Mouse (Mus musculus) heart, adult 11 months (tissue): ENCODE results near the gene Stradb.
A peak's percentile ranks its signal among the peaks of the same experiment; 100 is the strongest.
"Not testable (repeated sequence)": the region's sequence is repeated elsewhere in the genome, so short reads cannot be mapped to it uniquely, and the experiment has no call there.

Source experiments
- DNase-seq: peaks from one replicate; pipeline ENCODE4 v3.0.0; 2022

Stradb gene

GRCm38 (mm10) chr1:58973366-58974221, at the start of gene Stradb, which contains the start of gene Trak2:
TSS of gene Stradb (plus strand) at chr1:58973522.
TSS of gene Trak2 (minus strand) at chr1:58973430.
- peak; percentile 100 for DNase-seq

GRCm38 (mm10) chr1:58926664-58927063, 46.7 kb upstream of the Stradb start:
- peak; percentile 79 for DNase-seq

- DNase-seq = peak; percentile 61
Observed at GRCm38 (mm10) chr1:58936746-58937605, 36.3 kb upstream of the Stradb start.

GRCm38 (mm10) chr1:58937606-58938099, 35.7 kb upstream of the Stradb start:
- peak; percentile 70 for DNase-seq

GRCm38 (mm10) chr1:58945523-58945922, 27.8 kb upstream of the Stradb start:
- peak; percentile 87 for DNase-seq

GRCm38 (mm10) chr1:58945960-58946670, 27.2 kb upstream of the Stradb start:
- peak; percentile 66 for DNase-seq

- DNase-seq = peak; percentile 83
Observed at GRCm38 (mm10) chr1:58946718-58947117, 26.6 kb upstream of the Stradb start.

- DNase-seq = no peak
Observed at GRCm38 (mm10) chr1:58949561-58950106, 23.7 kb upstream of the Stradb start.

- peak; percentile 95 for DNase-seq
Observed at GRCm38 (mm10) chr1:58950899-58951648, 22.2 kb upstream of the Stradb start.

- DNase-seq = peak; percentile 88
Observed at GRCm38 (mm10) chr1:58951841-58952240, 21.5 kb upstream of the Stradb start.

GRCm38 (mm10) chr1:58952526-58952925, 20.8 kb upstream of the Stradb start:
- DNase-seq = no peak

GRCm38 (mm10) chr1:58952997-58953396, 20.3 kb upstream of the Stradb start:
- DNase-seq = no peak

- peak; percentile 90 for DNase-seq
Observed at GRCm38 (mm10) chr1:58953686-58954434, 19.5 kb upstream of the Stradb start.

- peak; percentile 64 for DNase-seq
Observed at GRCm38 (mm10) chr1:58954578-58955410, 18.5 kb upstream of the Stradb start.

GRCm38 (mm10) chr1:58955716-58956115, 17.6 kb upstream of the Stradb start:
- no peak for DNase-seq

- peak; percentile 94 for DNase-seq
Observed at GRCm38 (mm10) chr1:58956229-58956628, 17.1 kb upstream of the Stradb start.

- peak; percentile 94 for DNase-seq
Observed at GRCm38 (mm10) chr1:58957931-58958330, 15.4 kb upstream of the Stradb start.

- DNase-seq = not testable (repeated sequence)
Observed at GRCm38 (mm10) chr1:58958789-58959526, 14.4 kb upstream of the Stradb start.

- no peak for DNase-seq
Observed at GRCm38 (mm10) chr1:58959682-58960081, 13.6 kb upstream of the Stradb start.
